Mouse (Mus musculus): ENCODE data around the gene Ap3b1.

- TF ChIP-seq CTCF (IDR thresholded peaks at IDR 0.05; ENCODE audit: extremely low read depth, insufficient read depth, low read length) (no peak), POLR2A (IDR thresholded peaks at IDR 0.05; ENCODE audit: extremely low read depth, insufficient read depth, low read length) (no peak)
Observed at GRCm38 (mm10) chr13:94439386-94439785, 80.6 kb downstream of the Ap3b1 start.
